Mouse (Mus musculus): ENCODE data around the gene Pebp1.
A peak's percentile ranks its signal among the peaks of the same experiment; 100 is the strongest.

Gene Pebp1

GRCm38 (mm10) chr5:117286286-117286685, 1.1 kb downstream of the Pebp1 start:
- no peak for DNase-seq (ENCODE audit: low read depth, low spot score)

- DNase-seq (ENCODE audit: low read depth, low spot score), result no peak
Observed at GRCm38 (mm10) chr5:117285266-117285665, 2.2 kb downstream of the Pebp1 start.

- DNase-seq (ENCODE audit: low read depth, low spot score), result no peak
Observed at GRCm38 (mm10) chr5:117284682-117285081, 2.7 kb downstream of the Pebp1 start.

- no peak for DNase-seq (ENCODE audit: low read depth, low spot score)
Observed at GRCm38 (mm10) chr5:117284029-117284428, 3.4 kb downstream of the Pebp1 start.

GRCm38 (mm10) chr5:117282360-117282759, 5.1 kb downstream of the Pebp1 start:
- DNase-seq (ENCODE audit: low read depth, low spot score), result no peak

- no peak for DNase-seq (ENCODE audit: low read depth, low spot score)
Observed at GRCm38 (mm10) chr5:117281536-117281935, 5.9 kb downstream of the Pebp1 start.

- peak; percentile 77 for DNase-seq (ENCODE audit: low read depth, low spot score)
Observed at GRCm38 (mm10) chr5:117279669-117280050, 7.8 kb downstream of the Pebp1 start.

- no peak for DNase-seq (ENCODE audit: low read depth, low spot score)
Observed at GRCm38 (mm10) chr5:117278809-117279668, 8.4 kb downstream of the Pebp1 start.

- peak; percentile 71 for DNase-seq (ENCODE audit: low read depth, low spot score)
Observed at GRCm38 (mm10) chr5:117277784-117278183, 9.6 kb downstream of the Pebp1 start.

GRCm38 (mm10) chr5:117274817-117275216, 12.6 kb downstream of the Pebp1 start:
- peak; percentile 38 for DNase-seq (ENCODE audit: low read depth, low spot score)

- DNase-seq (ENCODE audit: low read depth, low spot score), result no peak
Observed at GRCm38 (mm10) chr5:117271945-117272344, 15.5 kb downstream of the Pebp1 start.

- DNase-seq (ENCODE audit: low read depth, low spot score), result no peak
Observed at GRCm38 (mm10) chr5:117269395-117269794, 18.0 kb downstream of the Pebp1 start.

- DNase-seq (ENCODE audit: low read depth, low spot score), result peak; percentile 45
Observed at GRCm38 (mm10) chr5:117268749-117269148, 18.7 kb downstream of the Pebp1 start.

GRCm38 (mm10) chr5:117267913-117268312, 19.5 kb downstream of the Pebp1 start:
- DNase-seq (ENCODE audit: low read depth, low spot score), result no peak

- DNase-seq (ENCODE audit: low read depth, low spot score), result peak; percentile 78
Observed at GRCm38 (mm10) chr5:117264701-117265100, 22.7 kb downstream of the Pebp1 start.

GRCm38 (mm10) chr5:117263566-117263965, 23.9 kb downstream of the Pebp1 start:
- peak; percentile 26 for DNase-seq (ENCODE audit: low read depth, low spot score)

GRCm38 (mm10) chr5:117258276-117258675, 29.1 kb downstream of the Pebp1 start:
- DNase-seq (ENCODE audit: low read depth, low spot score), result no peak

- DNase-seq (ENCODE audit: low read depth, low spot score), result no peak
Observed at GRCm38 (mm10) chr5:117251763-117252162, 35.7 kb downstream of the Pebp1 start.

GRCm38 (mm10) chr5:117250796-117251195, 36.6 kb downstream of the Pebp1 start:
- DNase-seq (ENCODE audit: low read depth, low spot score), result no peak

GRCm38 (mm10) chr5:117248351-117248750, 39.1 kb downstream of the Pebp1 start:
- DNase-seq (ENCODE audit: low read depth, low spot score), result no peak

GRCm38 (mm10) chr5:117245170-117245569, 42.3 kb downstream of the Pebp1 start:
- DNase-seq (ENCODE audit: low read depth, low spot score), result no peak

GRCm38 (mm10) chr5:117242671-117243478, 44.5 kb downstream of the Pebp1 start:
- DNase-seq (ENCODE audit: low read depth, low spot score), result peak; percentile 17

All from ZHBTc4 (cell line).